Mouse (Mus musculus) heart, adult 2 months (tissue): Measurements from ENCODE around the gene Clba1.

Source experiments
- CTCF ChIP-seq: fragments of 200-600 bp; IDR thresholded peaks from 2 replicates; pipeline ENCODE4 v1.8.1; 2022; ENCODE audit warnings: antibody characterized with exemption, mild to moderate bottlenecking, moderate library complexity
- EP300 ChIP-seq: fragments of 200-500 bp; IDR thresholded peaks from 2 replicates; pipeline ENCODE4 v1.6.1; 2011; ENCODE audit warnings: low read depth, low read length, control low read depth; ENCODE audit not compliant: insufficient read depth
- POLR2A ChIP-seq: fragments of 200-500 bp; IDR thresholded peaks from 2 replicates; pipeline ENCODE4 v1.6.1; 2011; ENCODE audit warnings: mild to moderate bottlenecking, low read depth, low read length, control low read depth; ENCODE audit not compliant: insufficient read depth

DNA sequence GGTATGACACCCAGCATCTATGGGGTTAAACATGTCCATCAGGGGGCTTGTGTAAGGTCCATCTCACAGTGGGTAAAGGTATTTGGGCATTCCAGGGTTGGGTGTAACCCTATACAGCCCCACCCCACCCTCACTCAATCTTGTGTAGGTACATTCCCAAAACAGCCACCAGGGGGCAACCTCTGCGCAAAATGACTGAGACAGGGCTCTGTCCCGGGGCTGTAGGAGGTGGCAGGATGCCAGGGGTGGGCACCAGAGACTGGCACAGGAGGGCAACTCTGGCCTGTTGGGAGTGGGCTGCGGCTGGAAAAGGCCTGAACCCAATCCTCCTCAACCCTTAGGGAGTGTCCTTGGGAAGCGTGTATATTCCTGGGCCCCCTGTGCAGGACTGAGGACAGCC lies 8.3 kb upstream of the Clba1 start:
- TF ChIP-seq POLR2A (no peak), CTCF (peak; percentile 90), EP300 (0 out of 2 replicates have a peak, but pooled peaks have one; percentile 18)
